ENCODE assay signal across 14 mouse cellular contexts in the genomic region with DNA sequence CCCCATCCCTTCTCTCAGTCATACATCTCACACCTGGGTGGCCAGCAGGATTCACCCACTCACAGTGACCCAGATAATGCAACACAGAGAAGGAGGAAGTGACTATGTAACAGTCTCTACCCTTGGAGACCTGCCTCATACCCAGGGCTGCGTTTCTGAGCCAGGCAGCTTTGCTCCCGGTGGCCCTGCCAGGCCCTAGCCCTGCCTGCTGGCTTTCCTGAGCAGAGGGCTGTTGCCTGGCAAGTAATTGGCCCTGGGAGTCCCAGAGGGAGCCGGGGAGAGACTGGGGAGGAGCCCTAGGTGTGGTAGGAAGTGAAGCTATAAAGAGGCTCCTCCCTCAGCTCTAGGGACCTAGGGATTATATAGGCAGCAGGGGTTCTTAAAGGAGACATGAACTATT. TPM values are rescaled to one million over a fixed set of nuclear protein-coding genes. Genes with fewer than 3 reads are reported as not detected.
DNase-seq lines count a peak whose midpoint lies in the region; ATAC-seq and TF ChIP-seq lines count a peak whose summit lies in the region.
"Had no signal": no experiment of that assay in that cellular context is flagged by ENCODE, and none has a peak within 500 bp of the region (broad histone marks: within the 10 kb centered on the region; RNA-seq: fewer than 3 reads in every experiment).

No protein-coding gene starts in this region.

- no peak overlapping the region for H3K27ac ChIP-seq in midbrain, postnatal 0 days (ENCODE audit: low read depth, low read length)
- H3K27ac ChIP-seq in midbrain, embryonic 13.5 days, result no peak overlapping the region
- no peak overlapping the region for H3K27ac ChIP-seq in embryonic facial prominence, embryonic 14.5 days (replicated peaks; ENCODE audit: low read depth, low read length)
- H3K27ac ChIP-seq in small intestine, adult 2 months (ENCODE audit: insufficient read depth, low read depth, low read length), result peak overlapping the region; percentile 14; the same call in 1 of the 2 replicates
- H3K27ac ChIP-seq in layer of hippocampus, adult 2 months, result no peak overlapping the region
- H3K27ac ChIP-seq: liver, embryonic 14.5 days; neural tube, embryonic 13.5 days had no signal

- H3K9ac ChIP-seq in midbrain, postnatal 0 days (replicated peaks; ENCODE audit: low read length, poor library complexity, severe bottlenecking), result no peak overlapping the region
- no peak overlapping the region for H3K9ac ChIP-seq in midbrain, embryonic 13.5 days (replicated peaks)
- no peak overlapping the region for H3K9ac ChIP-seq in embryonic facial prominence, embryonic 14.5 days (ENCODE audit: low read depth, low read length)
- H3K9ac ChIP-seq: liver, embryonic 14.5 days; neural tube, embryonic 13.5 days had no signal

- WGBS in midbrain, postnatal 0 days, result 15% methylated on average over 3 of the region's 3 CpGs
- WGBS in midbrain, embryonic 13.5 days, result 13% methylated on average over 3 of the region's 3 CpGs
- WGBS in embryonic facial prominence, embryonic 14.5 days, result 10% methylated on average over 3 of the region's 3 CpGs
- WGBS in small intestine, adult 2 months, result 5% methylated on average over 3 of the region's 3 CpGs

- H3K4me3 ChIP-seq in midbrain, postnatal 0 days (ENCODE audit: low read depth, low read length), result no peak overlapping the region
- H3K4me3 ChIP-seq in midbrain, embryonic 13.5 days (replicated peaks), result no peak overlapping the region
- no peak overlapping the region for H3K4me3 ChIP-seq in embryonic facial prominence, embryonic 14.5 days (ENCODE audit: low read depth, low read length)
- H3K4me3 ChIP-seq in small intestine, adult 2 months (ENCODE audit: low read depth, low read length), result peak overlapping the region; percentile 18; the same call in 1 of the 2 replicates
- H3K4me3 ChIP-seq in layer of hippocampus, adult 2 months, result no peak overlapping the region
- H3K4me3 ChIP-seq: neural tube, embryonic 13.5 days had no signal

- no peaks in the 10 kb centered on the region for H3K4me1 ChIP-seq in midbrain, postnatal 0 days (ENCODE audit: insufficient read depth, low read length)
- peaks cover 4% of the 10 kb centered on the region; the same call in 1 of the 2 replicates for H3K4me1 ChIP-seq in midbrain, embryonic 13.5 days (replicated peaks)
- no peaks in the 10 kb centered on the region for H3K4me1 ChIP-seq in embryonic facial prominence, embryonic 14.5 days (ENCODE audit: control insufficient read depth, insufficient read depth, low read length)
- H3K4me1 ChIP-seq in small intestine, adult 2 months (ENCODE audit: control insufficient read depth, insufficient read depth, insufficient read length, low read length), result peaks cover 3% of the 10 kb centered on the region
- H3K4me1 ChIP-seq: neural tube, embryonic 13.5 days had no signal

- H3K4me2 ChIP-seq in midbrain, postnatal 0 days (ENCODE audit: low read depth, low read length, poor library complexity, severe bottlenecking), result no peak overlapping the region
- H3K4me2 ChIP-seq in midbrain, embryonic 13.5 days (replicated peaks), result no peak overlapping the region
- H3K4me2 ChIP-seq in embryonic facial prominence, embryonic 14.5 days (ENCODE audit: low read depth, low read length), result no peak overlapping the region
- H3K4me2 ChIP-seq: neural tube, embryonic 13.5 days had no signal

- no peaks in the 10 kb centered on the region for H3K27me3 ChIP-seq in midbrain, postnatal 0 days (ENCODE audit: insufficient read depth, low read length)
- no peaks in the 10 kb centered on the region for H3K27me3 ChIP-seq in midbrain, embryonic 13.5 days
- no peaks in the 10 kb centered on the region for H3K27me3 ChIP-seq in embryonic facial prominence, embryonic 14.5 days (replicated peaks; ENCODE audit: control insufficient read depth, insufficient read depth, low read length)
- no peaks in the 10 kb centered on the region for H3K27me3 ChIP-seq in small intestine, adult 2 months (ENCODE audit: control insufficient read depth, insufficient read depth, low read length)
- H3K27me3 ChIP-seq: neural tube, embryonic 13.5 days had no signal

- H3K9me3 ChIP-seq in midbrain, postnatal 0 days (ENCODE audit: low read length), result no peaks in the 10 kb centered on the region
- H3K9me3 ChIP-seq in midbrain, embryonic 13.5 days, result no peaks in the 10 kb centered on the region
- H3K9me3 ChIP-seq in embryonic facial prominence, embryonic 14.5 days (ENCODE audit: control insufficient read depth, low read length), result no peaks in the 10 kb centered on the region
- H3K9me3 ChIP-seq: neural tube, embryonic 13.5 days had no signal

- H3K36me3 ChIP-seq in midbrain, postnatal 0 days (ENCODE audit: insufficient read depth, low read length), result no peaks in the 10 kb centered on the region
- H3K36me3 ChIP-seq in midbrain, embryonic 13.5 days, result no peaks in the 10 kb centered on the region
- no peaks in the 10 kb centered on the region for H3K36me3 ChIP-seq in embryonic facial prominence, embryonic 14.5 days (ENCODE audit: control insufficient read depth, insufficient read depth, low read length)
- H3K36me3 ChIP-seq in small intestine, adult 2 months (ENCODE audit: control insufficient read depth, insufficient read depth, low read length), result no peaks in the 10 kb centered on the region
- H3K36me3 ChIP-seq: neural tube, embryonic 13.5 days had no signal

- TF ChIP-seq POLR2A in brain, embryonic 14.5 days (IDR thresholded peaks at IDR 0.05; ENCODE audit: borderline replicate concordance, extremely low read depth, insufficient read depth, insufficient read length, poor library complexity, severe bottlenecking), result no peak
- TF ChIP-seq POLR2A in small intestine, adult 2 months (IDR thresholded peaks at IDR 0.05; ENCODE audit: low read depth, low read length), result no peak

- peak; percentile 9 for DNase-seq in midbrain, postnatal 0 days (ENCODE audit: low spot score)
- peak; percentile 6 for DNase-seq in brain, embryonic 14.5 days (ENCODE audit: low read depth)
- peak; percentile 65 for DNase-seq in embryonic facial prominence, embryonic 14.5 days (ENCODE audit: low spot score)
- DNase-seq in gastrocnemius, adult 8-10 months (ENCODE audit: low spot score in 2 of 2), result no peak
- DNase-seq in spleen, postnatal 4 days (ENCODE audit: low spot score in 2 of 2), result no peak
- no peak for DNase-seq in layer of hippocampus, adult 2 months (ENCODE audit: low spot score in 2 of 2)
- DNase-seq: heart, postnatal 4 days; kidney, adult 2 months had no signal

- no peak for TF ChIP-seq CTCF in midbrain, postnatal 0 days (IDR thresholded peaks at IDR 0.05)
- no peak for TF ChIP-seq CTCF in brain, embryonic 14.5 days (IDR thresholded peaks at IDR 0.05; ENCODE audit: borderline replicate concordance, extremely low read depth, insufficient read depth, insufficient read length)
- no peak for TF ChIP-seq CTCF in small intestine, adult 2 months (IDR thresholded peaks at IDR 0.05; ENCODE audit: extremely low read depth, insufficient read length, insufficient replicate concordance, low read depth, low read length)
- no peak for TF ChIP-seq CTCF in layer of hippocampus, adult 2 months (conservative IDR thresholded peaks at IDR 0.05)

- no peak for ATAC-seq in midbrain, postnatal 0 days (ENCODE audit: low FRiP score)
- ATAC-seq in midbrain, embryonic 13.5 days, result no peak
- peak; percentile 94 for ATAC-seq in embryonic facial prominence, embryonic 14.5 days (ENCODE audit: low read depth)
- ATAC-seq: forebrain, embryonic 14.5 days had no signal

RNA-seq across cellular contexts. Expression of a gene that starts 1.7 kb away (rescaled TPM):
- total RNA-seq in midbrain, postnatal 0 days (2014; rRNA removed), result not detected in 2 replicates
- 0.16 and 0.18 TPM in 2 replicates for polyA plus RNA-seq in midbrain, postnatal 0 days (2015; fragmentation: Nextera tagmentation; extraction: Ambion mirVana)
- not detected in 2 replicates for polyA plus RNA-seq in midbrain, embryonic 13.5 days (2015; fragmentation: Nextera tagmentation; extraction: Ambion mirVana)
- 0.05 TPM in 1 of 2 replicates, not detected in the other for polyA plus RNA-seq in brain, embryonic 14.5 days (2012; rRNA removed)
- polyA plus RNA-seq in embryonic facial prominence, embryonic 14.5 days (2014; fragmentation: Nextera tagmentation; extraction: Ambion mirVana), result not detected in 2 replicates
- polyA plus RNA-seq in small intestine, adult 2 months (2012; rRNA removed), result 0.17 and 1.7 TPM in 2 replicates
- not detected for total RNA-seq in gastrocnemius, adult 8-10 months (2022)
- not detected for total RNA-seq in layer of hippocampus, adult 2 months (2021)
- total RNA-seq: heart, postnatal 4 days had no signal
- polyA plus RNA-seq: forebrain, embryonic 14.5 days; liver, embryonic 14.5 days; neural tube, embryonic 13.5 days had no signal

RNA-seq across cellular contexts. Expression of a gene that starts 41.2 kb away (rescaled TPM):
- 83.4 and 123 TPM in 2 replicates for total RNA-seq in midbrain, postnatal 0 days (2014; rRNA removed)
- polyA plus RNA-seq in midbrain, postnatal 0 days (2015; fragmentation: Nextera tagmentation; extraction: Ambion mirVana), result 159 and 174 TPM in 2 replicates
- 115 and 118 TPM in 2 replicates for polyA plus RNA-seq in midbrain, embryonic 13.5 days (2015; fragmentation: Nextera tagmentation; extraction: Ambion mirVana)
- polyA plus RNA-seq in brain, embryonic 14.5 days (2012; rRNA removed), result 109 and 144 TPM in 2 replicates
- polyA plus RNA-seq in embryonic facial prominence, embryonic 14.5 days (2014; fragmentation: Nextera tagmentation; extraction: Ambion mirVana), result 73.4 and 80.6 TPM in 2 replicates
- polyA plus RNA-seq in small intestine, adult 2 months (2012; rRNA removed), result 62.7 and 98.9 TPM in 2 replicates
- total RNA-seq in gastrocnemius, adult 8-10 months (2022), result 10 to 100 TPM; 68.5 to 81.8 (median 69.9) TPM
- total RNA-seq in layer of hippocampus, adult 2 months (2021), result 10 to 100 TPM; 72.1 to 76.9 TPM

RNA-seq across cellular contexts. Expression of a gene that starts 41.8 kb away (rescaled TPM):
- total RNA-seq in midbrain, postnatal 0 days (2014; rRNA removed), result not detected in 2 replicates
- polyA plus RNA-seq in midbrain, postnatal 0 days (2015; fragmentation: Nextera tagmentation; extraction: Ambion mirVana), result not detected in 2 replicates
- polyA plus RNA-seq in midbrain, embryonic 13.5 days (2015; fragmentation: Nextera tagmentation; extraction: Ambion mirVana), result 0.27 TPM in 1 of 2 replicates, not detected in the other
- polyA plus RNA-seq in brain, embryonic 14.5 days (2012; rRNA removed), result 0.05 TPM in 2 replicates
- polyA plus RNA-seq in embryonic facial prominence, embryonic 14.5 days (2014; fragmentation: Nextera tagmentation; extraction: Ambion mirVana), result 0.28 and 0.33 TPM in 2 replicates
- 67.6 and 146 TPM in 2 replicates for polyA plus RNA-seq in small intestine, adult 2 months (2012; rRNA removed)
- under 1 TPM; 0.24 to 0.44 (median 0.41) TPM for total RNA-seq in gastrocnemius, adult 8-10 months (2022)
- under 1 TPM in 1 of 2 experiments, not detected in 1; 0.29 TPM for total RNA-seq in layer of hippocampus, adult 2 months (2021)
- polyA plus RNA-seq: forebrain, embryonic 14.5 days; neural tube, embryonic 13.5 days had no signal

RNA-seq across cellular contexts. Expression of a gene that starts 43.6 kb away (rescaled TPM):
- not detected in 2 replicates for total RNA-seq in midbrain, postnatal 0 days (2014; rRNA removed)
- polyA plus RNA-seq in midbrain, postnatal 0 days (2015; fragmentation: Nextera tagmentation; extraction: Ambion mirVana), result 0.31 TPM in 1 of 2 replicates, not detected in the other
- polyA plus RNA-seq in midbrain, embryonic 13.5 days (2015; fragmentation: Nextera tagmentation; extraction: Ambion mirVana), result not detected in 2 replicates
- 0.22 TPM in 1 of 2 replicates, not detected in the other for polyA plus RNA-seq in brain, embryonic 14.5 days (2012; rRNA removed)
- 3.3 and 4.1 TPM in 2 replicates for polyA plus RNA-seq in embryonic facial prominence, embryonic 14.5 days (2014; fragmentation: Nextera tagmentation; extraction: Ambion mirVana)
- 0.74 TPM in 1 of 2 replicates, not detected in the other for polyA plus RNA-seq in small intestine, adult 2 months (2012; rRNA removed)
- not detected for total RNA-seq in gastrocnemius, adult 8-10 months (2022)
- total RNA-seq in layer of hippocampus, adult 2 months (2021), result not detected
- total RNA-seq: heart, postnatal 4 days; left cerebral cortex, adult 18-20 months had no signal
- polyA plus RNA-seq: forebrain, embryonic 14.5 days; liver, embryonic 14.5 days; neural tube, embryonic 13.5 days had no signal

RNA-seq across cellular contexts. Expression of a gene that starts 53.1 kb away (rescaled TPM):
- total RNA-seq in midbrain, postnatal 0 days (2014; rRNA removed), result 248 and 256 TPM in 2 replicates
- 177 and 189 TPM in 2 replicates for polyA plus RNA-seq in midbrain, postnatal 0 days (2015; fragmentation: Nextera tagmentation; extraction: Ambion mirVana)
- polyA plus RNA-seq in midbrain, embryonic 13.5 days (2015; fragmentation: Nextera tagmentation; extraction: Ambion mirVana), result 78.4 and 84.8 TPM in 2 replicates
- polyA plus RNA-seq in brain, embryonic 14.5 days (2012; rRNA removed), result 121 and 133 TPM in 2 replicates
- polyA plus RNA-seq in embryonic facial prominence, embryonic 14.5 days (2014; fragmentation: Nextera tagmentation; extraction: Ambion mirVana), result 35.1 and 36.5 TPM in 2 replicates
- polyA plus RNA-seq in small intestine, adult 2 months (2012; rRNA removed), result 64.2 and 112 TPM in 2 replicates
- total RNA-seq in gastrocnemius, adult 8-10 months (2022), result 10 to 100 TPM; 34.2 to 39.2 (median 36.4) TPM
- 100 to 1,000 TPM; 127 to 137 TPM for total RNA-seq in layer of hippocampus, adult 2 months (2021)

Comparison
In these comparisons a context has a peak if more than half of its experiments do, and no peak if none do; other contexts are left out.
1. DNase-seq: peak in midbrain, postnatal 0 days (single experiment), brain, embryonic 14.5 days (single experiment) and embryonic facial prominence, embryonic 14.5 days (single experiment); none in gastrocnemius, adult 8-10 months (0 of 2), spleen, postnatal 4 days (0 of 2) and layer of hippocampus, adult 2 months (0 of 2).
2. RNA of a gene that starts 41.8 kb away (polyA plus RNA-seq): 67.6 to 146 TPM in small intestine, adult 2 months; 0.28 to 0.33 TPM in embryonic facial prominence, embryonic 14.5 days, 0.27 TPM in midbrain, embryonic 13.5 days, not detected in midbrain, postnatal 0 days and 0.05 TPM in brain, embryonic 14.5 days; every median in the first group is over 10 times any median in the second.